Mouse (Mus musculus) lung, adult 18-20 months (tissue): ENCODE measurements around the gene S1pr4.
A peak's percentile ranks its signal among the peaks of the same experiment; 100 is the strongest.

ENCODE experiments used
- DNase-seq, 2 experiments: peaks; one replicate each; pipeline ENCODE4 v3.0.0; 2022; ENCODE audit warnings: mixed read lengths in 2 of 2

Gene S1pr4

GRCm38 (mm10) chr10:81519227-81519977 is 19.5 kb upstream of the S1pr4 start:
- DNase-seq, result peak in 1 of 2 experiments; percentile 55

DNA sequence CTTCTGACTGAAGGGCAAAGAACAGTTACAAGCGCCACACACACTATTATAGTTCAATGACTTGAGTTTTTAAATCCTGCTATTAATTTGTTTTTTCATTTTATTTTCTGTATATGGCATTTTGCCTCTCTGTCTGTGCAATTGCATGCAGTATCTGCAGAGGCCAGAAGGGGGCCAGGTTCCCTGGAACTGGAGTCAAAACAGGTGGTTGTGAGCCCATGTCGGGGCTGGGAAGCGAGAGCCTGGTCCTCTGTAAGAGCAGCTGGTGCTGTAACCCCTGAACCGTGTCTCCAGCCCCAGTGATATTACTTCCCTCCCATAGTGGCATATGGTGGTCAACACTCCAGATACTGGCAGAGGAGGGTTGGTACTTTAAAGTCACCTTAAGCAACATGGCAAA is 18.6 kb upstream of the S1pr4 start:
- peak; percentile 61 to 74 for DNase-seq

- peak in 1 of 2 experiments; percentile 34 for DNase-seq
These were observed 17.3 kb upstream of the S1pr4 start for GRCm38 (mm10) chr10:81517227-81517626.

DNA sequence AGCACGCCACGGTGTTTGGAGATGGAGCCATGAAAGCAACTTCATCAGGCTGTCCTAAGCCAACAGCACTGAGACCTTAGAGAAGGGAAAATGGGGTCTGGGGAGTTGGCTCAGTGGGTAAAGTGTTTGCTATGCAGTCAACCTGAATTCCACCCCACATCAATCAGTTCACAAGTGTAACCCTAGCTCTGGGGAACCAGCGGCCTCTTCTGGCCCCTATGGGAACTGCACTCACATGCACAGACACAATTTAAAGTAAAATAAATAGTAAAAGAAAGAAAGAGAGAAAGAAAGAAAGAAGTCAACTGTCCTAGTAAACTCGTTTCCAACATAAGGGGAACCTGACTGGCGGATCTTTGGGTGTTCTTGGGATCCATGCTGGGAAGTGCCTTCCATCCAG is 13.9 kb upstream of the S1pr4 start:
- DNase-seq, result no peak

GRCm38 (mm10) chr10:81510246-81510810 is 10.4 kb upstream of the S1pr4 start:
- DNase-seq, result peak; percentile 38 to 60

- DNase-seq, result no peak
These were observed 8.0 kb upstream of the S1pr4 start for GRCm38 (mm10) chr10:81507691-81508489.

DNA sequence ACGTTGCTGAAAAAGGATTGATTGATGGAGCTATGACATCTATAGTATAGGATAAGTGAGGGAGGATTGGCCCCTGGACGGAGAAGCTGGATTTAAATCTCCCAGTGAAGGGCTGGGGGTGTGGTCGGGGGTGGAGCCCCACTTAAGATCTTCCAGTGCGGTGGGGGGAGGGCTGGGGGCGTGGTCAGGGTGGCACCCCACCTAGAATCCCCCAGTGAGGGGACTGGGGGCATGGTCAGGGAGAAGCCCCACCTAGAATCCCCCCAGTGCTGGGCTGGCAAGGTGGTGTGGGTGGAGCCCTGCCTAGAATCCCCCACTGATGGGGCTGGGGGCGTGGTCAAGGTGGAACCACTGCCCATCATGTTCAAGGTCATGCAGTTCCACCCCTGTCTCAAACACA is 7.2 kb upstream of the S1pr4 start:
- no peak for DNase-seq

- peak; percentile 47 to 51 for DNase-seq
These were observed 5.2 kb upstream of the S1pr4 start for GRCm38 (mm10) chr10:81505016-81505664.

- peak; percentile 85 to 90 for DNase-seq
These were observed 2.7 kb upstream of the S1pr4 start for GRCm38 (mm10) chr10:81502658-81503057.

- no peak for DNase-seq
These were observed 1.9 kb upstream of the S1pr4 start for GRCm38 (mm10) chr10:81501863-81502262.

GRCm38 (mm10) chr10:81499250-81499901 is 556 bp downstream of the S1pr4 start:
- peak; percentile 81 to 84 for DNase-seq

GRCm38 (mm10) chr10:81498316-81499249 is 1.3 kb downstream of the S1pr4 start:
- DNase-seq, result no peak

DNA sequence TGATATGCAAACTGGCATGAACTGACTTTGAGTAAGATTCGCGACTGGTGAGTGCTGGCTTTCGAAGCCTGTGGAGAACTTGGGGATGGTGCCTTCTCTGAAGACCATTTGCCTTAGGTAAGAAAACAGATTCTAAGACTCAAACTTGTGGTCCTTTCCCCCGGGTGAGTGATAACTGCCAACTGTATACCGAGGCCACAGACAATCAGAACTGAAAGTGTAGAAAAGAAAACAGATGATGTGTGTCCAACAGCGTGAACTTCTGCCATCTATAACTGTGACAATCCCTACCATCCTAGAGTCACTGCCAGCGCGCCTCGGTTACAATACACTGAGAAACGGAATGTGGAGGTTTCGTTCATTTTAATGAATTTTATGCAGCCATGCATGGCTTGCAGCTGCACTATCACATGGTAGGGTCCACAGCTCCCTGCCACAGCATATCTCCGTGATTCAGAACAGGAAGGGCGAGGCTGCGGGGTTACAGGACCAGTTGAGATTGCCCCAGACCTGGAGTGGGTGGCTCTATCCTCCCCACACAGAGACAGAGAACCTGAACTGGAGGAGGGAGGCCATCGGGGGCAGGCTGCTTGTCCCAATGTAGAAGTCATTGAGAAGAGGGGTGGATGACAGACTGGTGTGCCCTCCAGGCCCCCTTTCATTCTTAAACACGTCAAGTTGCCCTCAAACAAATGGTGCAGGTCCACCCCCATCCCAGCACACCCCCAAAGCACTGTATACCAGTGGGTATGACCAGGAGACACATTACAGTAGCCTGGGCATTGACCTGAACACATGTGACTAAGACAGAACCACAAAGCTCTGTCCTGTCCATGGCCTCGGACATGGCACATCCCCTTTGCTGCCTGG is 2.3 kb downstream of the S1pr4 start:
- peak in 1 of 2 experiments; percentile 42 for DNase-seq

- no peak for DNase-seq
These were observed 3.0 kb downstream of the S1pr4 start for GRCm38 (mm10) chr10:81496969-81497368.

DNA sequence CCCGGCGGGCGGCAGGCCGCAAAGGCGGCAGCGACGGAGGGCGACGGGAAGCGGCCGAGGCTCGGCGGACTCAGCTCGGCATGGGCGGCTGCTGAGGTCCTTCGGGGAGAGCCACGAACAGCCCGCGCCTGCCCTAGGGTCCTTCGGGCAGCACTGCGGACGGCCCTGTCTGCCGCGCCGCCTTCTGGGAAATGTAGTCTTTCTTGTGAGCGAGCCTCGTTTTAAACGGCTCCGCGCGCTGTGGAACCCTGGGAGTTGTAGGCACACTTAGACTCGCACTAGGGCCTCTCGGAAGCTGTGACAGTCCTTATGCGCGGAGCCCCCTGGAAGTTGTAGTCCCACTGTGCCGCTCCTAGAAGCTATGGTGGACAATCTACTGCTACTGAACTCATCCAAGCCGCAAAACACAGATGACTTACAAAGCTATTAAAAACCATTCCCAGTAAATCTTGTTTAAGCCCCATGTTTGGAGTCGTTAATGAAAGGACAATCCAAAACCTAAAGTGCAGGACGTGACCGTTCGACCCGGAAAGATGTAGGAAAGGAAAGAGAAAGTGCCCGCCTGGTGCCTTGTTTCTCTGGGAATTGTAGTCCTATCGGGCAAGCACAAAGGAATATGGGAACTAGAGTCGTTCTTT is 3.5 kb downstream of the S1pr4 start, which contains the start of gene Ncln:
Gene Ncln, minus strand, starts transcription at position 129 of the 638 bp plus-strand sequence.
- DNase-seq, result peak; percentile 99

GRCm38 (mm10) chr10:81495616-81496263 is 4.2 kb downstream of the S1pr4 start:
- no peak for DNase-seq

DNA sequence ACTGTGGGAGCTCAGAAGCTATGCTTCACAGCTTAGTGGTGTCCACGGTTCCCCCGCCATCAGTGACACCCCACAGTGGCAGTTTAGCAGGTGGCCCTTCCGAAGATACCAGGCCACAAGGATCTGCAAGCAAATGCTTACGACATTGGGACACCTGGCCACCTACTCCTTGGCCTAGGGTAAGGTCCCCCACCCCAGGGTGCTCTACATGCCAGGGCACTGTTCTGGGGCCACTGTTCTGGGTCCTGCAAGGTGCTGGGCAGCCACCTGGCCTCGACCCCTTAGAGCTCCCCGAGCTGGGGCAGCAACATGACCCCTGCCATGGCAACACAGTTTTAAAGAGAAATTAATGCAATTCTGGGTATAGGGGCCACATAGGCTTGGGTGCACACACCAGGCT is 4.8 kb downstream of the S1pr4 start:
- no peak for DNase-seq

DNA sequence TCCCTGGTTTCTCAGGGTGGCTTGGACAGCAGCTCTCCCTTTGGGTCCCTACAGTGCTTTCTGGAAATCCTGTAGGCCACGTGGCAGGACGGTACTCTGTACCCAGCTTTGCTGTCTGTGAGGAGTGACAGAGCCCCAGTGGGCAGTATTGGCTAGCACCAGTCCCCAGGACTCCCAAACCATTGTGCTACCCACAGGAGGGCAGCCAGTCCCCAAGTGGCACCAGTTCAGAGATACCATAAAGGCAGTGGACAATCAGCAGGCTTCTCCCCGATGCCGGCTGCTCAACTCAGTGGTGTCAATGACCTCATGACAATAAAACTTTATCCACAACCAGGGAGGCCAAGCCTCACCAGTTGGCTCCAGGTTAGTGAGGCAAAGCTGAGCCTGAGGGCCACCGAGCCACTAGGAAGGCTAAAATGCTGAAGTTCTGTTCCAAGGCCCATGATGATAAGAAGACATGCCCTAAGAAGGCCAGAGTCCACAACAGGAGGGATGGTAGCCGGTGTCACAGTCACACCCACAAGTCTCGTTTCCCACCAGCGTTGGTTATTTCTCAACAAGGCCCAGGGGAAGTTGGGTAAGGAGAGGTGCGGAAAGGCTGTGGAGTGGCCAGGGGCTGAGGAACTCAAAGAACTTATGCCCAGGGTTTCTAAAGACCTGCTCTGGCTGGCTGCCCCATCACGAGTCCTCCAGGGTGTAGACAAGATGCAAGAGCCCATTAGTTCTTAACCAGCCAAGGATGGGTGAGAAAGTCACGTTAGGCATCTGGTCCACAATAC is 5.5 kb downstream of the S1pr4 start:
- DNase-seq, result peak; percentile 49 to 53
